Mouse (Mus musculus): ENCODE results near the gene Ssr1.
A peak's percentile ranks its signal among the peaks of the same experiment; 100 is the strongest.

Ssr1 gene

DNA sequence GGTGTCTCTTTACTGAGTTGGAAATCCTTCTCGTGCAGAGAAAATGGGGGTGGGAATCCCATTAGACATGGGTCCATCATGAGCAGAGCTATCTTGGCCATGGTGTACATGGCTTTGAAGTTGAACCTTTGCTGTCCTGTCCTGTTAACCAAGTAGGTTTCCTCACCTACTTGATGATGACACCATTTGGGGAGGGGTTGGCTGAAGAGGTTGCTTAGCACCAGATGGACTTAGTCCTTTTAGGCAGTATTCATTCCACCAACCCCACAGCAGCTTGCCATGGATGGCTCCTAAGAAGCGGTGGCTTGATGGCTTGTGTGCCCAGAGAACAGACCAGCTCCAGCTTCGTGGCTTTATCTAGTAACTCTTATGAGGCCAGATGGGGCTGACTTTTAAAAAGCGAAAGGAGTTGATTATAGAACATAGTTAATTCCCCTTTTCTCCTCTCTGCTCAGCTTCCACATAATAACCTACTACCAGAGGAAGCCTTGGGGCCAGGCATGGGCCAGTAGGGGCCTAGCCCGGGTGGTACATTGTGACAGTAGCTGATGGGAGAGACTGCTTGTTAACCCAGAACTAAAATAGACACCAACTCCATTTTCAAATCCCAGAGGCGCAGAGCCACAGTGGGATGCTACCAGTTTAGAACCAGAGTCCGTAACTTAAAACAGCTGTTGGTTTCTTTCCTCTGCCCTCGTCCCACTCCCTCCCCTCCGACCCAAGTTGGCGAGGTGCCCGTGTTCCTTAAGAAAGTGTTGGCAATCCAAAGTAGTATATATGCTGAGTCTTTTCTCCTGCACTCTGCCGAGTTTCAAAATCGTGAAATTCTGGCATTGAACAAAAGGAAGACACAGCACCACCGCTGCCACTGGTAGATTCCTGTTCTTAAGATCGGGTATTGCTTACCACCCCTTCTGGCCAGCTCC, 75.4 kb downstream of the Ssr1 start:
- DNase-seq (ENCODE audit: low spot score) = peak; percentile 56

Measured in testis, postnatal 10 days (tissue).